Mouse (Mus musculus) midbrain, embryonic 11.5 days (tissue): Measurements from ENCODE around the gene Slc25a27. TPM values are rescaled to one million over a fixed set of nuclear protein-coding genes. Genes with fewer than 3 reads are reported as not detected.

Source experiments
- ATAC-seq: fragments of 200-750 bp; cut with Nextera tagmentation; 2 replicates; pipeline ENCODE4 v1.8.0; 2017; ENCODE audit warnings: moderate TSS enrichment, moderate library complexity; ENCODE audit not compliant: low FRiP score
- DNase-seq: peaks from one replicate; pipeline ENCODE4 v3.0.0; 2015; ENCODE audit warnings: low spot score; ENCODE audit errors: missing footprints
- H3K27ac ChIP-seq: fragments of 300-500 bp; sonication (generic); 2 replicates; pipeline ENCODE4 v1.5.1; 2014; ENCODE audit warnings: low read depth, low read length
- H3K27me3 ChIP-seq: fragments of 300-500 bp; sonication (generic); 2 replicates; pipeline ENCODE4 v1.6.1; 2014; ENCODE audit warnings: mild to moderate bottlenecking, low read length, moderate library complexity, mixed read lengths; ENCODE audit not compliant: control insufficient read depth, insufficient read depth
- H3K36me3 ChIP-seq: fragments of 300-500 bp; sonication (generic); 2 replicates; pipeline ENCODE4 v1.6.1; 2014; ENCODE audit warnings: mild to moderate bottlenecking, low read length, moderate library complexity, mixed read lengths; ENCODE audit not compliant: control insufficient read depth, insufficient read depth
- H3K4me1 ChIP-seq: fragments of 300-500 bp; sonication (generic); 2 replicates; pipeline ENCODE4 v1.6.1; 2014; ENCODE audit warnings: low read length; ENCODE audit not compliant: control insufficient read depth, insufficient read depth
- H3K4me2 ChIP-seq: fragments of 300-500 bp; sonication (generic); 2 replicates; pipeline ENCODE4 v1.6.1; 2014; ENCODE audit warnings: mild to moderate bottlenecking, moderate library complexity
- H3K4me3 ChIP-seq: fragments of 300-500 bp; sonication (generic); 2 replicates; pipeline ENCODE4 v1.5.1; 2014; ENCODE audit warnings: low read depth, low read length
- H3K9ac ChIP-seq: fragments of 300-500 bp; sonication (generic); 2 replicates; pipeline ENCODE4 v1.6.1; 2014; ENCODE audit warnings: low read length
- H3K9me3 ChIP-seq: fragments of 300-500 bp; sonication (generic); 2 replicates; pipeline ENCODE4 v1.6.1; 2016; ENCODE audit warnings: low read length; ENCODE audit not compliant: control insufficient read depth
- WGBS: fragments of 180-500 bp; shearing (Covaris S2); extraction: QIAGEN DNeasy Blood & Tissue Kit; methylation state at CpG from one replicate; pipeline ENCODE4 v1.1.7; 2014; 5-methylcytosine and 5-hydroxymethylcytosine counted together
- polyA plus RNA-seq: library from polyadenylated mRNA; unstranded; fragments of >200 nt; fragmentation: Nextera tagmentation; extraction: Ambion mirVana; gene quantifications from 2 replicates; pipeline ENCODE4 v1.2.1, GENCODE M21; 2014

The Slc25a27 gene
- polyA plus RNA-seq, 1 experiment from 2014 or later, result 26.8 TPM

GRCm38 (mm10) chr17:43637146-43637545, 29.9 kb downstream of the Slc25a27 start:
- 95% methylated on average over 4 of the region's 4 CpGs for WGBS

GRCm38 (mm10) chr17:43630427-43630760, 36.6 kb downstream of the Slc25a27 start:
- peaks cover 10% of the 10 kb centered on the region for H3K4me1 ChIP-seq
- H3K9ac ChIP-seq, result no peak overlapping the region
- peaks cover 27% of the 10 kb centered on the region for H3K27me3 ChIP-seq
- H3K4me3 ChIP-seq, result peak overlapping the region; percentile 37
- no peak for DNase-seq
- WGBS, result 50% methylated on average over 13 of the region's 13 CpGs
- H3K27ac ChIP-seq, result no peak overlapping the region
- peak overlapping the region; percentile 76 for H3K4me2 ChIP-seq
- H3K9me3 ChIP-seq, result no peaks in the 10 kb centered on the region; the same call in 1 of the 2 replicates
- ATAC-seq, result no peak
- H3K36me3 ChIP-seq, result no peaks in the 10 kb centered on the region

More at GRCm38 (mm10) chr17:43637146-43637545, 29.9 kb downstream of the Slc25a27 start:
- Histone ChIP-seq H3K9me3 (no peaks in the 10 kb centered on the region; the same call in 1 of the 2 replicates), H3K27ac (no peak overlapping the region), H3K4me2 (no peak overlapping the region), H3K9ac (no peak overlapping the region), H3K27me3 (no peaks in the 10 kb centered on the region), H3K4me3 (no peak overlapping the region), H3K4me1 (no peaks in the 10 kb centered on the region), H3K36me3 (no peaks in the 10 kb centered on the region)
- no peak for ATAC-seq
- no peak for DNase-seq

GRCm38 (mm10) chr17:43629496-43630426, 37.3 kb downstream of the Slc25a27 start, which contains the start of gene Tdrd6:
Gene Tdrd6, minus strand, starts transcription at chr17:43630299.
- Histone ChIP-seq H3K27me3 (peaks cover 27% of the 10 kb centered on the region), H3K27ac (no peak within 1 kb of the TSS)

GRCm38 (mm10) chr17:43629026-43629495, 38.0 kb downstream of the Slc25a27 start:
- H3K9ac ChIP-seq, result peak overlapping the region; percentile 44; the same call in 1 of the 2 replicates
- no peaks in the 10 kb centered on the region for H3K36me3 ChIP-seq
- no peak overlapping the region for H3K27ac ChIP-seq
- no peaks in the 10 kb centered on the region; the same call in 1 of the 2 replicates for H3K9me3 ChIP-seq
- WGBS, result 23% methylated on average over 24 of the region's 24 CpGs
- H3K27me3 ChIP-seq, result peaks cover 27% of the 10 kb centered on the region
- peak; percentile 89 for DNase-seq
- ATAC-seq, result peak; percentile 11; the same call in 1 of the 2 replicates
- H3K4me1 ChIP-seq, result peaks cover 10% of the 10 kb centered on the region
- H3K4me2 ChIP-seq, result peak overlapping the region; percentile 76
- H3K4me3 ChIP-seq, result peak overlapping the region; percentile 37

More at GRCm38 (mm10) chr17:43629496-43630426, 37.3 kb downstream of the Slc25a27 start, which contains the start of gene Tdrd6:
- Histone ChIP-seq H3K4me2 (peak within 1 kb of the TSS; percentile 76), H3K4me1 (peaks cover 10% of the 10 kb centered on the region), H3K9me3 (no peaks in the 10 kb centered on the region; the same call in 1 of the 2 replicates), H3K36me3 (no peaks in the 10 kb centered on the region), H3K4me3 (peak within 1 kb of the TSS; percentile 37), H3K9ac (peak within 1 kb of the TSS; percentile 44)
- WGBS, result 4% methylated on average over 83 of the region's 83 CpGs
- ATAC-seq, result peak; percentile 76
- DNase-seq, result peak; percentile 93

GRCm38 (mm10) chr17:43628246-43628645, 38.8 kb downstream of the Slc25a27 start:
- no peak for ATAC-seq
- no peak overlapping the region for H3K4me2 ChIP-seq
- WGBS, result 89% methylated on average over 10 of the region's 10 CpGs
- H3K4me3 ChIP-seq, result no peak overlapping the region
- no peak overlapping the region for H3K27ac ChIP-seq
- peaks cover 27% of the 10 kb centered on the region for H3K27me3 ChIP-seq
- H3K36me3 ChIP-seq, result no peaks in the 10 kb centered on the region
- H3K9me3 ChIP-seq, result no peaks in the 10 kb centered on the region; the same call in 1 of the 2 replicates
- no peak overlapping the region for H3K9ac ChIP-seq
- no peak for DNase-seq
- H3K4me1 ChIP-seq, result peaks cover 10% of the 10 kb centered on the region

GRCm38 (mm10) chr17:43622076-43622475, 44.9 kb downstream of the Slc25a27 start:
- Histone ChIP-seq H3K9me3 (no peaks in the 10 kb centered on the region; the same call in 1 of the 2 replicates), H3K4me3 (no peak overlapping the region), H3K9ac (no peak overlapping the region), H3K4me1 (no peaks in the 10 kb centered on the region), H3K27ac (no peak overlapping the region), H3K27me3 (no peaks in the 10 kb centered on the region), H3K4me2 (no peak overlapping the region), H3K36me3 (no peaks in the 10 kb centered on the region)
- ATAC-seq (no peak), DNase-seq (no peak)
- 90% methylated on average over 10 of the region's 10 CpGs for WGBS

- Histone ChIP-seq H3K4me3 (no peak overlapping the region), H3K36me3 (no peaks in the 10 kb centered on the region), H3K9me3 (no peaks in the 10 kb centered on the region), H3K9ac (no peak overlapping the region), H3K27ac (no peak overlapping the region), H3K4me1 (no peaks in the 10 kb centered on the region), H3K27me3 (no peaks in the 10 kb centered on the region), H3K4me2 (no peak overlapping the region)
- ATAC-seq (no peak), DNase-seq (no peak)
- 92% methylated on average over 9 of the region's 9 CpGs for WGBS
Measured at GRCm38 (mm10) chr17:43619156-43619555, 47.9 kb downstream of the Slc25a27 start.

- Histone ChIP-seq H3K4me1 (no peaks in the 10 kb centered on the region), H3K4me2 (no peak overlapping the region), H3K36me3 (no peaks in the 10 kb centered on the region), H3K27me3 (no peaks in the 10 kb centered on the region), H3K9me3 (no peaks in the 10 kb centered on the region), H3K27ac (no peak overlapping the region), H3K4me3 (no peak overlapping the region), H3K9ac (no peak overlapping the region)
- no peak for ATAC-seq
- 60% methylated on average over 3 of the region's 3 CpGs for WGBS
- peak; percentile 82 for DNase-seq
Measured at GRCm38 (mm10) chr17:43612221-43612620, 54.8 kb downstream of the Slc25a27 start.

- WGBS, result 22% methylated on average over 7 of the region's 7 CpGs
- Histone ChIP-seq H3K4me2 (no peak overlapping the region), H3K4me1 (no peaks in the 10 kb centered on the region), H3K36me3 (no peaks in the 10 kb centered on the region), H3K4me3 (no peak overlapping the region), H3K27ac (no peak overlapping the region), H3K9me3 (no peaks in the 10 kb centered on the region), H3K27me3 (no peaks in the 10 kb centered on the region), H3K9ac (no peak overlapping the region)
- peak; percentile 99 for DNase-seq
- ATAC-seq, result peak; percentile 54; the same call in 1 of the 2 replicates
Measured at GRCm38 (mm10) chr17:43611586-43611985, 55.4 kb downstream of the Slc25a27 start.
